Mouse (Mus musculus) lung, adult 2 months (tissue): ENCODE measurements around the gene Vars. TPM values are rescaled to one million over a fixed set of nuclear protein-coding genes. Genes with fewer than 3 reads are reported as not detected.
"Not testable (repeated sequence)": the region's sequence is repeated elsewhere in the genome, so short reads cannot be mapped to it uniquely, and the experiment has no call there.

Experiments
- DNase-seq: peaks from one replicate; pipeline ENCODE4 v3.0.0; 2022
- H3K4me1 ChIP-seq: fragments of 200-500 bp; 2 replicates; pipeline ENCODE4 v1.6.1; 2011; ENCODE audit warnings: low read length; ENCODE audit not compliant: control insufficient read depth, insufficient read depth
- H3K4me3 ChIP-seq: fragments of 200-500 bp; replicated peaks from 2 replicates; pipeline ENCODE3; 2011; ENCODE audit warnings: low read depth, mild to moderate bottlenecking, control low read depth, low read length; ENCODE audit errors: extremely low read depth
- CTCF ChIP-seq: fragments of 200-500 bp; IDR thresholded peaks from 2 replicates; pipeline ENCODE4 v1.5.1; 2011; ENCODE audit warnings: mild to moderate bottlenecking, low read length, control low read depth; ENCODE audit not compliant: insufficient read depth
- POLR2A ChIP-seq: fragments of 200-500 bp; IDR thresholded peaks from 2 replicates; pipeline ENCODE4 v1.6.1; 2011; ENCODE audit warnings: low read depth, mild to moderate bottlenecking, control low read depth, low read length, borderline replicate concordance; ENCODE audit errors: extremely low read depth
- WGBS: fragments of 180-500 bp; shearing (Covaris S2); methylation state at CpG from one replicate; pipeline ENCODE4 v1.1.7; 2018; 5-methylcytosine and 5-hydroxymethylcytosine counted together
- polyA plus RNA-seq: library from polyadenylated mRNA; depleted of rRNA; stranded (reverse); fragments of >200 nt; gene quantifications from 2 replicates; pipeline ENCODE4 v1.2.3, GENCODE M21; 2012

The Vars gene
- polyA plus RNA-seq, 1 experiment: 119 TPM

DNA sequence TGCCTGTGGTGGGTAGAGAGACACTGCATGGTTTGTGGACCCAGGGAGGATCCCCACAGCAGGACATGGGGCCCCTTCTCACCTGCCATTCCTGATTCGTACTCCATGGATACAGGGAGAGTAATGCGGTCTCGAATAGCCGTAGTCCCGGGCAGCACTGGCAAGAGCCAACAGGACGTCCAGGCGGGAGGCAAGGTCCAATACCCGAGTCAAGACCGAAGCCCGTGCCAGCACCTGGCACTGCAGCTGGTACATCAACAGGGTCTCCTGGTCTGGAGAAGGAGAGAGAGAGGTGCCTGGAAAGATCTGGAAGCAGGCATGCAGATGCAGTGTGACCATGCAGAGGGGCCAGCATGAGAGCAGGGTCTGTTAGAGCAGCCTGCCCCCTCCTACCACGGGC is 30.5 kb downstream of the Vars start:
- DNase-seq: no peak
- WGBS: 89% methylated on average over 11 of the region's 11 CpGs
- peaks cover 2% of the 10 kb centered on the region for H3K4me1 ChIP-seq
- no peak for TF ChIP-seq CTCF
- TF ChIP-seq POLR2A: no peak
- no peak overlapping the region for H3K4me3 ChIP-seq

- DNase-seq: no peak
- Histone ChIP-seq H3K4me1 (no peaks in the 10 kb centered on the region; the same call in 1 of the 2 replicates), H3K4me3 (no peak overlapping the region)
- WGBS: 80% methylated on average over 7 of the region's 7 CpGs
- no peak for TF ChIP-seq CTCF
- TF ChIP-seq POLR2A: no peak
Measured at GRCm38 (mm10) chr17:35031880-35032279, 31.1 kb downstream of the Vars start.

GRCm38 (mm10) chr17:35032323-35032870 is 31.6 kb downstream of the Vars start:
- no peak for DNase-seq
- H3K4me1 ChIP-seq: no peaks in the 10 kb centered on the region; the same call in 1 of the 2 replicates
- no peak overlapping the region for H3K4me3 ChIP-seq
- WGBS: 71% methylated on average over 8 of the region's 8 CpGs
- TF ChIP-seq CTCF: no peak
- TF ChIP-seq POLR2A: no peak

DNA sequence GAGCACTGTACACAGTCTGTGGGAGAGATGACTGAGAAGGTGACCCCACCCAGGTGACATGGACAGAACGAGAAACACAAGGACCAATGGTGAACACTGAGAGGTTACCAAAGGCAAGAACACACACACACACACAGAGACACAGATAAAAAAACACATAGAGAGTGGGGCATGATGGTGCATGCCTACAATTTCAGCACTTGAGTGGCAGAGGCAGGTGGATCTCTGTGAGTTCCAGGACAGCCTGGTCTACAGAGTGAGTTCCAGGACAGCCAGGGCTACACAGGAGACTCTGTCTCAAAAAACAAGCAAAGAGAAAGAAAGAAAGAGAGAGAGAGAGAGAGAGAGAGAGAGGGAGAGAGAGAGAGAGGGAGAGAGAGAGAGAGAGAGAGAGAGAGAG is 32.9 kb downstream of the Vars start:
- DNase-seq, H3K4me3 ChIP-seq, H3K4me1 ChIP-seq: not testable (repeated sequence)
- WGBS: 65% methylated on average over 1 of the region's 1 CpGs

GRCm38 (mm10) chr17:35034896-35035295 is 34.1 kb downstream of the Vars start:
- DNase-seq: no peak
- TF ChIP-seq CTCF: no peak
- TF ChIP-seq POLR2A: no peak
- no peaks in the 10 kb centered on the region; the same call in 1 of the 2 replicates for H3K4me1 ChIP-seq
- H3K4me3 ChIP-seq: no peak overlapping the region
- whole genome bisulfite sequencing: 75% methylated on average over 6 of the region's 6 CpGs

- TF ChIP-seq POLR2A: no peak
- no peak for TF ChIP-seq CTCF
- no peak for DNase-seq
- peaks cover 6% of the 10 kb centered on the region; the same call in 1 of the 2 replicates for H3K4me1 ChIP-seq
- H3K4me3 ChIP-seq: no peak overlapping the region
- 82% methylated on average over 11 of the region's 11 CpGs for WGBS
Measured at GRCm38 (mm10) chr17:35039121-35039873, 38.5 kb downstream of the Vars start.

DNA sequence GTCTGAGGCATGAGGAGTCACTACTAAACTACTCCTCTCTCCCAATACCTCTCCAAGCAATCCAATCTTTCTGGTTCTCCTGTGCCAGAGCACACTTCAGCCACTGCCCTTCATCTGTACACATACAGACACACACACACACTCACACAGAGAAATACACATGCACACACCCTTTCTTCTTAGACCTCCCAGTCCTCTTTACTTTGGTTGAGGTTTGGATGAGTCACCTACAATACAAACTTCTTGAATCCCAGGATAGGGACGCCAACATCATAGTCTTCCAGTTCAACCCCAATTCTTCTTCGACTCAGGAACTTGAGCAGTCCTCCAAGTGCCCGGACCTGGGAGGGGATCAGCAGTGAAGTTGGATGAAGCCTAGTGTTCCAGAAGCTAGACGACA is 43.0 kb downstream of the Vars start:
- DNase-seq: no peak
- TF ChIP-seq CTCF (no peak), POLR2A (no peak)
- WGBS: 53% methylated on average over 4 of the region's 4 CpGs
- no peak overlapping the region for H3K4me3 ChIP-seq
- H3K4me1 ChIP-seq: peaks cover 19% of the 10 kb centered on the region

GRCm38 (mm10) chr17:35044904-35045806 is 44.4 kb downstream of the Vars start:
- H3K4me3 ChIP-seq: no peak overlapping the region

DNA sequence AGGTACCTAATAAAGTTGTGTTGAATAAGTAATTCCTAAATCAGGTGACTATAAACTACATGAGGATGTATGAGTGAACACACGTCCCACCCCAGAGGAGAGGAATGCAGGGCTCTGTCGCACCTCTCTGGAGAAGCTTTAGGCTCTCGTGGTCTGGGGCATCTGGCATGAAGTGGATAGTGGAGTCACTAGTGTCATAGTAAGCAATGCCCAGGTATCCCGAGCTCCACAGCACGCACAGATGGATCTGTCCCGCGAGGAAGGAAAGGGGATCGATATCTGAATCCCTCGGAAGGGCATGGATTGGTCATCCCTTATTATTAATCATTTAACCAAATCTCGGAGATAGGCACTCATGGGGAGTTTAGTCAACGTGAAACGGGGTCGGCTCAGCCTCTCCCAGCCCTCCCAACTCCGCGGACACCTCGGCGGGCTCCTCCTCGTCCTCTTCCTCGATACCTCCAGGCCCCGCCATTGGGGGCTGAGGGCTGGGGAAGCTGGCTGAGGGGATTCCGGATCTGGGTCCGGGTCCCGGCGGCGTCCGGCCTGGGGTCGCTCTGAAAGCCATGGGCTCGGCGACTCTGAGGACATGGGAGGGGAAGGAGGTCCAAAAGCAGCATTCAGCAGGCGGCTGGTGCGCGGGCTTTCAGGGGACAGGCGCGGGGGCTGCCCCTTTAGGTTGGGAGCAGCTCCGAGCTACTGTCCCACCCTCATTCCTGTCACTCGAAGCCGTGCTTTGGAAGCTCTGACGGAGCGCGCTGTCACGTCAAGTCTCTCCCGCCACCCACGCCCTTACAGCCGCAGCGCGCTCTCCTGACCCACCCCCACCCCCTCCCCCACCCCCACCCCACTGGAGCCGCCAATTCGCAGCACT is 45.3 kb downstream of the Vars start:
- peak; percentile 14 for DNase-seq
- H3K4me3 ChIP-seq: peak overlapping the region; percentile 51
- TF ChIP-seq CTCF: no peak
- TF ChIP-seq POLR2A: peak; percentile 80; the same call in 1 of the 2 replicates
- 3% methylated on average over 48 of the region's 48 CpGs for WGBS
- peaks cover 26% of the 10 kb centered on the region for H3K4me1 ChIP-seq

More at GRCm38 (mm10) chr17:35044904-35045806, 44.4 kb downstream of the Vars start:
- peak; percentile 2 for DNase-seq
- 59% methylated on average over 7 of the region's 7 CpGs for WGBS
- TF ChIP-seq POLR2A (no peak), CTCF (no peak)
- peaks cover 26% of the 10 kb centered on the region for H3K4me1 ChIP-seq
